Mouse (Mus musculus) liver, embryonic 13.5 days (tissue): ENCODE data around the gene Klk1b27. TPM values are rescaled to one million over a fixed set of nuclear protein-coding genes. Genes with fewer than 3 reads are reported as not detected.
"Not testable (repeated sequence)": the region's sequence is repeated elsewhere in the genome, so short reads cannot be mapped to it uniquely, and the experiment has no call there.

Experiments
- ATAC-seq: fragments of 200-750 bp; cut with Nextera tagmentation; 2 replicates; pipeline ENCODE4 v1.8.0; 2017; ENCODE audit warnings: low read depth, mild to moderate bottlenecking, moderate number of reproducible peaks, moderate library complexity
- DNase-seq: peaks from one replicate; pipeline ENCODE4 v3.0.0; 2022
- H3K27ac ChIP-seq: fragments of 300-500 bp; sonication (generic); 2 replicates; pipeline ENCODE4 v1.5.1; 2015; ENCODE audit warnings: moderate library complexity, mild to moderate bottlenecking, inconsistent platforms
- H3K27me3 ChIP-seq: fragments of 300-500 bp; sonication (generic); 2 replicates; pipeline ENCODE4 v1.6.1; 2015; ENCODE audit warnings: mild to moderate bottlenecking, inconsistent platforms
- H3K36me3 ChIP-seq: fragments of 300-500 bp; sonication (generic); 2 replicates; pipeline ENCODE4 v1.6.1; 2015; ENCODE audit warnings: mild to moderate bottlenecking, inconsistent platforms
- H3K4me1 ChIP-seq: fragments of 300-500 bp; sonication (generic); replicated peaks from 2 replicates; pipeline ENCODE4 v1.6.1; 2015; ENCODE audit warnings: inconsistent platforms
- H3K4me2 ChIP-seq: fragments of 300-500 bp; sonication (generic); 2 replicates; pipeline ENCODE4 v1.6.1; 2015; ENCODE audit warnings: inconsistent platforms, mild to moderate bottlenecking, moderate library complexity
- H3K4me3 ChIP-seq: fragments of 300-500 bp; sonication (generic); replicated peaks from 2 replicates; pipeline ENCODE4 v1.5.1; 2015; ENCODE audit warnings: mild to moderate bottlenecking, inconsistent platforms
- H3K9ac ChIP-seq: fragments of 300-500 bp; sonication (generic); 2 replicates; pipeline ENCODE4 v1.6.1; 2015; ENCODE audit warnings: mild to moderate bottlenecking, inconsistent platforms
- H3K9me3 ChIP-seq: fragments of 300-500 bp; sonication (generic); replicated peaks from 2 replicates; pipeline ENCODE4 v1.6.1; 2016; ENCODE audit warnings: inconsistent platforms
- WGBS: fragments of 180-500 bp; shearing (Covaris S2); methylation state at CpG from one replicate; pipeline ENCODE4 v1.1.7; 2015; ENCODE audit not compliant: insufficient replicate concordance; 5-methylcytosine and 5-hydroxymethylcytosine counted together
- polyA plus RNA-seq: library from polyadenylated mRNA; unstranded; fragments of >200 nt; fragmentation: Nextera tagmentation; extraction: Ambion mirVana; gene quantifications from 2 replicates; pipeline ENCODE4 v1.2.1, GENCODE M21; 2015

Klk1b27 gene
- not detected in 2 replicates for polyA plus RNA-seq

- H3K9me3 ChIP-seq, ATAC-seq, H3K27me3 ChIP-seq, H3K36me3 ChIP-seq, H3K9ac ChIP-seq, DNase-seq, H3K4me3 ChIP-seq, H3K4me2 ChIP-seq, H3K4me1 ChIP-seq, H3K27ac ChIP-seq: not testable (repeated sequence)
- WGBS: 42% methylated on average over 3 of the region's 3 CpGs
Observed at GRCm38 (mm10) chr7:44051990-44052389, at the start of gene Klk1b27. Gene Klk1b27, plus strand, starts transcription at chr7:44052290.

- DNase-seq (no peak), ATAC-seq (no peak)
- no peak overlapping the region for H3K9ac ChIP-seq
- no peaks in the 10 kb centered on the region for H3K9me3 ChIP-seq
- H3K27me3 ChIP-seq: no peaks in the 10 kb centered on the region
- H3K4me2 ChIP-seq: no peak overlapping the region
- H3K27ac ChIP-seq: no peak overlapping the region
- no peaks in the 10 kb centered on the region for H3K4me1 ChIP-seq
- H3K4me3 ChIP-seq: no peak overlapping the region
- H3K36me3 ChIP-seq: no peaks in the 10 kb centered on the region
Observed at GRCm38 (mm10) chr7:44004847-44005246, 47.2 kb upstream of the Klk1b27 start.

- not testable (repeated sequence) for H3K4me1 ChIP-seq, H3K36me3 ChIP-seq, H3K9me3 ChIP-seq, H3K27me3 ChIP-seq, H3K4me2 ChIP-seq, H3K9ac ChIP-seq, ATAC-seq, H3K27ac ChIP-seq, H3K4me3 ChIP-seq, DNase-seq
Observed at GRCm38 (mm10) chr7:44011868-44012267, 40.2 kb upstream of the Klk1b27 start, which contains the start of gene Klk1b26. Gene Klk1b26, plus strand, starts transcription at chr7:44012168.

- not testable (repeated sequence) for H3K4me3 ChIP-seq, H3K9me3 ChIP-seq, H3K9ac ChIP-seq, H3K4me2 ChIP-seq, DNase-seq, H3K36me3 ChIP-seq, H3K4me1 ChIP-seq, ATAC-seq, H3K27ac ChIP-seq, H3K27me3 ChIP-seq
- WGBS: 56% methylated on average over 6 of the region's 6 CpGs
Observed at GRCm38 (mm10) chr7:44014666-44015065, 37.4 kb upstream of the Klk1b27 start.

GRCm38 (mm10) chr7:44015071-44015470 lies 37.0 kb upstream of the Klk1b27 start:
- Histone ChIP-seq H3K36me3 (no peaks in the 10 kb centered on the region), H3K9me3 (no peaks in the 10 kb centered on the region), H3K9ac (no peak overlapping the region), H3K27ac (no peak overlapping the region), H3K27me3 (no peaks in the 10 kb centered on the region), H3K4me2 (no peak overlapping the region), H3K4me3 (no peak overlapping the region), H3K4me1 (no peaks in the 10 kb centered on the region)
- ATAC-seq (no peak), DNase-seq (no peak)
- 66% methylated on average over 5 of the region's 5 CpGs for WGBS

GRCm38 (mm10) chr7:44072117-44072516 lies 20.0 kb downstream of the Klk1b27 start:
- ATAC-seq: no peak
- no peaks in the 10 kb centered on the region for H3K4me1 ChIP-seq
- WGBS: 51% methylated on average over 2 of the region's 2 CpGs

GRCm38 (mm10) chr7:44077703-44078102 lies 25.6 kb downstream of the Klk1b27 start:
- Histone ChIP-seq H3K9ac (no peak overlapping the region), H3K4me1 (no peaks in the 10 kb centered on the region), H3K27ac (no peak overlapping the region), H3K4me2 (no peak overlapping the region), H3K9me3 (no peaks in the 10 kb centered on the region), H3K36me3 (no peaks in the 10 kb centered on the region), H3K4me3 (no peak overlapping the region), H3K27me3 (no peaks in the 10 kb centered on the region)
- DNase-seq (no peak), ATAC-seq (no peak)
- WGBS: 36% methylated on average over 1 of the region's 1 CpGs

More at GRCm38 (mm10) chr7:44072117-44072516, 20.0 kb downstream of the Klk1b27 start:
- Histone ChIP-seq H3K36me3 (no peaks in the 10 kb centered on the region), H3K9me3 (no peaks in the 10 kb centered on the region), H3K27me3 (no peaks in the 10 kb centered on the region), H3K4me3 (no peak overlapping the region), H3K9ac (no peak overlapping the region), H3K27ac (no peak overlapping the region), H3K4me2 (no peak overlapping the region)
- no peak for DNase-seq

GRCm38 (mm10) chr7:44096111-44096510 lies 44.0 kb downstream of the Klk1b27 start:
- Histone ChIP-seq H3K4me3 (no peak overlapping the region), H3K4me1 (no peaks in the 10 kb centered on the region), H3K4me2 (no peak overlapping the region), H3K36me3 (no peaks in the 10 kb centered on the region), H3K27me3 (no peaks in the 10 kb centered on the region), H3K9ac (no peak overlapping the region), H3K27ac (no peak overlapping the region), H3K9me3 (no peaks in the 10 kb centered on the region)
- ATAC-seq (no peak), DNase-seq (no peak)
- 48% methylated on average over 1 of the region's 1 CpGs for WGBS

GRCm38 (mm10) chr7:44102028-44102427 lies 49.9 kb downstream of the Klk1b27 start, which contains the start of gene Klk1b21:
Gene Klk1b21, plus strand, starts transcription at chr7:44102328.
- DNase-seq, H3K4me3 ChIP-seq, H3K27me3 ChIP-seq, H3K9me3 ChIP-seq, ATAC-seq, H3K36me3 ChIP-seq, H3K4me2 ChIP-seq, H3K4me1 ChIP-seq, H3K9ac ChIP-seq, H3K27ac ChIP-seq: not testable (repeated sequence)
- WGBS: 54% methylated on average over 3 of the region's 3 CpGs

Other genes with a start within 250 kb of the Klk1b27 start
- not detected in 2 replicates for gene Klk7, start 241.0 kb upstream of the Klk1b27 start, polyA plus RNA-seq
- not detected in 2 replicates for gene Klk6, start 227.8 kb upstream of the Klk1b27 start, polyA plus RNA-seq
- not detected in 2 replicates for gene Klk5, start 210.3 kb upstream of the Klk1b27 start, polyA plus RNA-seq
- gene Klk4, start 171.1 kb upstream of the Klk1b27 start, polyA plus RNA-seq: not detected in 2 replicates
- gene Klk15, start 118.5 kb upstream of the Klk1b27 start, polyA plus RNA-seq: not detected in 2 replicates
- gene Klk1b8, start 101.6 kb upstream of the Klk1b27 start, polyA plus RNA-seq: not detected in 2 replicates
- not detected in 2 replicates for gene Klk1b1, start 85.5 kb upstream of the Klk1b27 start, polyA plus RNA-seq
- gene Klk1b9, start 76.2 kb upstream of the Klk1b27 start, polyA plus RNA-seq: not detected in 2 replicates
- gene Klk1b11, start 56.4 kb upstream of the Klk1b27 start, polyA plus RNA-seq: not detected in 2 replicates
- gene Klk1b26, start 40.1 kb upstream of the Klk1b27 start, polyA plus RNA-seq: not detected in 2 replicates
- gene Klk1b21, start 50.0 kb downstream of the Klk1b27 start, polyA plus RNA-seq: not detected in 2 replicates
- gene Klk1b22, start 60.4 kb downstream of the Klk1b27 start, polyA plus RNA-seq: not detected in 2 replicates
- not detected in 2 replicates for gene Klk1b16, start 84.5 kb downstream of the Klk1b27 start, polyA plus RNA-seq
- gene Klk1b24, start 135.9 kb downstream of the Klk1b27 start, polyA plus RNA-seq: not detected in 2 replicates
- not detected in 2 replicates for gene Klk1b3, start 145.9 kb downstream of the Klk1b27 start, polyA plus RNA-seq
- not detected in 2 replicates for gene Klk1b4, start 155.1 kb downstream of the Klk1b27 start, polyA plus RNA-seq
- gene Klk1b5, start 163.7 kb downstream of the Klk1b27 start, polyA plus RNA-seq: not detected in 2 replicates
- not detected in 2 replicates for gene Klk1, start 173.1 kb downstream of the Klk1b27 start, polyA plus RNA-seq
- gene Gm36864, start 183.9 kb downstream of the Klk1b27 start, polyA plus RNA-seq: not detected in 2 replicates
- 1.3 and 1.6 TPM in 2 replicates for gene 1700028J19Rik, start 194.4 kb downstream of the Klk1b27 start, polyA plus RNA-seq
- 40.3 and 47.0 TPM in 2 replicates for gene 2410002F23Rik, start 194.4 kb downstream of the Klk1b27 start, polyA plus RNA-seq
- not detected in 2 replicates for gene Acp4, start 205.1 kb downstream of the Klk1b27 start, polyA plus RNA-seq
- gene Gm15517, start 209.2 kb downstream of the Klk1b27 start, polyA plus RNA-seq: not detected in 2 replicates